Mouse (Mus musculus): Measurements from ENCODE around the gene Fndc9. TPM values are rescaled to one million over a fixed set of nuclear protein-coding genes. Genes with fewer than 3 reads are reported as not detected.

The Fndc9 gene
- polyA plus RNA-seq, 1 experiment from 2014 or later = not detected

GRCm38 (mm10) chr11:46263291-46263690, 28.0 kb downstream of the Fndc9 start:
- no peak overlapping the region for H3K4me3 ChIP-seq (ENCODE audit: low read depth, low read length)
- H3K9me3 ChIP-seq (replicated peaks; ENCODE audit: control insufficient read depth, low read length) = no peaks in the 10 kb centered on the region
- H3K9ac ChIP-seq (ENCODE audit: low read depth, low read length) = no peak overlapping the region
- no peaks in the 10 kb centered on the region for H3K27me3 ChIP-seq (ENCODE audit: control insufficient read depth, insufficient read depth, low read length)
- H3K4me2 ChIP-seq = no peak overlapping the region
- no peak for ATAC-seq (replicated peaks; ENCODE audit: insufficient number of reproducible peaks, low FRiP score, low TSS enrichment)
- H3K36me3 ChIP-seq (ENCODE audit: control insufficient read depth, insufficient read depth, low read length) = no peaks in the 10 kb centered on the region
- H3K27ac ChIP-seq (ENCODE audit: low read depth, low read length) = no peak overlapping the region
- H3K4me1 ChIP-seq (ENCODE audit: control insufficient read depth, insufficient read depth, low read length) = no peaks in the 10 kb centered on the region
- 85% methylated on average over 11 of the region's 11 CpGs for WGBS (ENCODE audit: insufficient replicate concordance)

DNA sequence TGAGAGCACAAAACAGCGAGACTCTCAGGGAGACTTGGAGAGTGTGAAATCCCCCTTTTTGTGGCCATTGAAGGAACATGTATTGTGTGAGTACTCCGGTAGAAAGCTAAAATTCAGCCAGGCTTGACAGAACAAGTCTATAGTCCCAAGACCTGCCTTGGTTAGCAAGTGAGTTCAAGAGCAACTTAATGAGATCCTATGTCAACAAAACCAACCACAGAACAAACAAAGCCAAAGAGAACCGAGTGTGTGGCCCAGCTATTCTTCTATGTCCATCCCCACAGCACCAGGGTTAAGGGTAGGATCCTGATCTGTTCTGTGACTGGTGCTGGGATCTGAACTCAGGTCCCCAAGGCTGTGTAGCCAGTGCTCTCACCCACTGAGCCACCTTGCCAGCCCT, 29.3 kb downstream of the Fndc9 start:
- no peak overlapping the region for H3K4me3 ChIP-seq (ENCODE audit: low read depth, low read length)
- ATAC-seq (replicated peaks; ENCODE audit: insufficient number of reproducible peaks, low FRiP score, low TSS enrichment) = no peak
- H3K27me3 ChIP-seq (ENCODE audit: control insufficient read depth, insufficient read depth, low read length) = no peaks in the 10 kb centered on the region
- no peak overlapping the region for H3K27ac ChIP-seq (ENCODE audit: low read depth, low read length)
- no peaks in the 10 kb centered on the region for H3K9me3 ChIP-seq (replicated peaks; ENCODE audit: control insufficient read depth, low read length)
- no peak overlapping the region for H3K9ac ChIP-seq (ENCODE audit: low read depth, low read length)
- H3K4me2 ChIP-seq = no peak overlapping the region
- WGBS (ENCODE audit: insufficient replicate concordance) = 83% methylated on average over 3 of the region's 3 CpGs
- H3K4me1 ChIP-seq (ENCODE audit: control insufficient read depth, insufficient read depth, low read length) = no peaks in the 10 kb centered on the region
- H3K36me3 ChIP-seq (ENCODE audit: control insufficient read depth, insufficient read depth, low read length) = no peaks in the 10 kb centered on the region

GRCm38 (mm10) chr11:46265031-46265786, 29.9 kb downstream of the Fndc9 start:
- no peaks in the 10 kb centered on the region for H3K9me3 ChIP-seq (replicated peaks; ENCODE audit: control insufficient read depth, low read length)
- no peak for ATAC-seq (replicated peaks; ENCODE audit: insufficient number of reproducible peaks, low FRiP score, low TSS enrichment)
- H3K36me3 ChIP-seq (ENCODE audit: control insufficient read depth, insufficient read depth, low read length) = no peaks in the 10 kb centered on the region
- H3K4me3 ChIP-seq (ENCODE audit: low read depth, low read length) = no peak overlapping the region
- no peak overlapping the region for H3K4me2 ChIP-seq
- H3K27ac ChIP-seq (ENCODE audit: low read depth, low read length) = no peak overlapping the region
- WGBS (ENCODE audit: insufficient replicate concordance) = 81% methylated on average over 11 of the region's 11 CpGs
- no peaks in the 10 kb centered on the region for H3K27me3 ChIP-seq (ENCODE audit: control insufficient read depth, insufficient read depth, low read length)
- no peaks in the 10 kb centered on the region for H3K4me1 ChIP-seq (ENCODE audit: control insufficient read depth, insufficient read depth, low read length)
- H3K9ac ChIP-seq (ENCODE audit: low read depth, low read length) = no peak overlapping the region

GRCm38 (mm10) chr11:46268991-46269390, 33.7 kb downstream of the Fndc9 start:
- no peak overlapping the region for H3K4me3 ChIP-seq (ENCODE audit: low read depth, low read length)
- no peaks in the 10 kb centered on the region for H3K27me3 ChIP-seq (ENCODE audit: control insufficient read depth, insufficient read depth, low read length)
- no peaks in the 10 kb centered on the region for H3K9me3 ChIP-seq (replicated peaks; ENCODE audit: control insufficient read depth, low read length)
- H3K4me1 ChIP-seq (ENCODE audit: control insufficient read depth, insufficient read depth, low read length) = no peaks in the 10 kb centered on the region
- no peak overlapping the region for H3K9ac ChIP-seq (ENCODE audit: low read depth, low read length)
- no peaks in the 10 kb centered on the region for H3K36me3 ChIP-seq (ENCODE audit: control insufficient read depth, insufficient read depth, low read length)
- 29% methylated on average over 7 of the region's 7 CpGs for WGBS (ENCODE audit: insufficient replicate concordance)
- no peak overlapping the region for H3K27ac ChIP-seq (ENCODE audit: low read depth, low read length)
- no peak overlapping the region for H3K4me2 ChIP-seq
- ATAC-seq (replicated peaks; ENCODE audit: insufficient number of reproducible peaks, low FRiP score, low TSS enrichment) = no peak

- Histone ChIP-seq H3K9me3 (replicated peaks; ENCODE audit: control insufficient read depth, low read length) (no peaks in the 10 kb centered on the region), H3K27ac (ENCODE audit: low read depth, low read length) (no peak overlapping the region), H3K4me2 (no peak overlapping the region), H3K36me3 (ENCODE audit: control insufficient read depth, insufficient read depth, low read length) (no peaks in the 10 kb centered on the region), H3K9ac (ENCODE audit: low read depth, low read length) (no peak overlapping the region; the same call in 1 of the 2 replicates), H3K4me3 (ENCODE audit: low read depth, low read length) (no peak overlapping the region), H3K4me1 (ENCODE audit: control insufficient read depth, insufficient read depth, low read length) (no peaks in the 10 kb centered on the region), H3K27me3 (ENCODE audit: control insufficient read depth, insufficient read depth, low read length) (no peaks in the 10 kb centered on the region)
- WGBS (ENCODE audit: insufficient replicate concordance) = 68% methylated on average over 9 of the region's 9 CpGs
- ATAC-seq (replicated peaks; ENCODE audit: insufficient number of reproducible peaks, low FRiP score, low TSS enrichment) = no peak
Measured at GRCm38 (mm10) chr11:46269391-46269790, 34.1 kb downstream of the Fndc9 start.

- H3K4me1 ChIP-seq (ENCODE audit: control insufficient read depth, insufficient read depth, low read length) = no peaks in the 10 kb centered on the region
- ATAC-seq (replicated peaks; ENCODE audit: insufficient number of reproducible peaks, low FRiP score, low TSS enrichment) = no peak
- no peak overlapping the region for H3K4me2 ChIP-seq
- no peak overlapping the region for H3K27ac ChIP-seq (ENCODE audit: low read depth, low read length)
- no peak overlapping the region for H3K4me3 ChIP-seq (ENCODE audit: low read depth, low read length)
- H3K27me3 ChIP-seq (ENCODE audit: control insufficient read depth, insufficient read depth, low read length) = no peaks in the 10 kb centered on the region
- H3K9me3 ChIP-seq (replicated peaks; ENCODE audit: control insufficient read depth, low read length) = no peaks in the 10 kb centered on the region
- H3K9ac ChIP-seq (ENCODE audit: low read depth, low read length) = no peak overlapping the region
- 57% methylated on average over 3 of the region's 3 CpGs for WGBS (ENCODE audit: insufficient replicate concordance)
- no peaks in the 10 kb centered on the region for H3K36me3 ChIP-seq (ENCODE audit: control insufficient read depth, insufficient read depth, low read length)
Measured at GRCm38 (mm10) chr11:46269893-46270292, 34.6 kb downstream of the Fndc9 start.

GRCm38 (mm10) chr11:46272058-46272681, 36.8 kb downstream of the Fndc9 start:
- 65% methylated on average over 8 of the region's 8 CpGs for WGBS (ENCODE audit: insufficient replicate concordance)
- peak; percentile 25; the same call in 1 of the 2 replicates for ATAC-seq (replicated peaks; ENCODE audit: insufficient number of reproducible peaks, low FRiP score, low TSS enrichment)
- no peak overlapping the region for H3K27ac ChIP-seq (ENCODE audit: low read depth, low read length)
- H3K9me3 ChIP-seq (replicated peaks; ENCODE audit: control insufficient read depth, low read length) = no peaks in the 10 kb centered on the region
- H3K36me3 ChIP-seq (ENCODE audit: control insufficient read depth, insufficient read depth, low read length) = no peaks in the 10 kb centered on the region
- no peaks in the 10 kb centered on the region for H3K27me3 ChIP-seq (ENCODE audit: control insufficient read depth, insufficient read depth, low read length)
- no peak overlapping the region for H3K4me3 ChIP-seq (ENCODE audit: low read depth, low read length)
- H3K4me2 ChIP-seq = no peak overlapping the region
- H3K4me1 ChIP-seq (ENCODE audit: control insufficient read depth, insufficient read depth, low read length) = no peaks in the 10 kb centered on the region
- H3K9ac ChIP-seq (ENCODE audit: low read depth, low read length) = no peak overlapping the region

- Histone ChIP-seq H3K27ac (ENCODE audit: low read depth, low read length) (no peak overlapping the region), H3K9me3 (replicated peaks; ENCODE audit: control insufficient read depth, low read length) (no peaks in the 10 kb centered on the region), H3K27me3 (ENCODE audit: control insufficient read depth, insufficient read depth, low read length) (no peaks in the 10 kb centered on the region), H3K9ac (ENCODE audit: low read depth, low read length) (no peak overlapping the region), H3K4me3 (ENCODE audit: low read depth, low read length) (no peak overlapping the region), H3K4me1 (ENCODE audit: control insufficient read depth, insufficient read depth, low read length) (no peaks in the 10 kb centered on the region), H3K36me3 (ENCODE audit: control insufficient read depth, insufficient read depth, low read length) (no peaks in the 10 kb centered on the region), H3K4me2 (no peak overlapping the region)
- no peak for ATAC-seq (replicated peaks; ENCODE audit: insufficient number of reproducible peaks, low FRiP score, low TSS enrichment)
- WGBS (ENCODE audit: insufficient replicate concordance) = 93% methylated on average over 3 of the region's 3 CpGs
Measured at GRCm38 (mm10) chr11:46273969-46274368, 38.6 kb downstream of the Fndc9 start.

DNA sequence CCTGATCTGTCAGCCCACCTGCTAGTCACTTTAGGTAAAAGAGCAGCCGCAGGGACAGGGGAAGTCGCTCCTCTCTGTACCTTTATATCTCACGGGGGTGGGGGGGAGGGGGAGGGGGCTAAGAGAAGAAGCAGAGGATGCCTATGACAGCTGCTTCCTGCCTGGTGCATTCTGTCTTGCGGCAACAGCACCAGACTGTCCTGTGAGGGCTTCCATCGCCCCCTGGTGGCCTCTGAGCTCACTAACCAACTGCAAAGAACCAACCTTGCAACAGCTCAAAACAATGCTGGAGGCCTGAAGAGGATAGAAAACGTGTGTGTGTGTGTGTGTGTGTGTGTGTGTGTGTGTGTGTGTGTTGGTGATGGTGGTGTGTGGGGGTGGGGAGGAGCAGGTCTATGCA, 40.0 kb downstream of the Fndc9 start:
- no peaks in the 10 kb centered on the region for H3K36me3 ChIP-seq (ENCODE audit: control insufficient read depth, insufficient read depth, low read length)
- WGBS (ENCODE audit: insufficient replicate concordance) = 8% methylated on average over 5 of the region's 6 CpGs
- no peak overlapping the region for H3K9ac ChIP-seq (ENCODE audit: low read depth, low read length)
- ATAC-seq (replicated peaks; ENCODE audit: insufficient number of reproducible peaks, low FRiP score, low TSS enrichment) = peak; percentile 58; the same call in 1 of the 2 replicates
- H3K27me3 ChIP-seq (ENCODE audit: control insufficient read depth, insufficient read depth, low read length) = no peaks in the 10 kb centered on the region
- no peak overlapping the region for H3K4me2 ChIP-seq
- H3K9me3 ChIP-seq (replicated peaks; ENCODE audit: control insufficient read depth, low read length) = no peaks in the 10 kb centered on the region
- no peak overlapping the region for H3K27ac ChIP-seq (ENCODE audit: low read depth, low read length)
- H3K4me3 ChIP-seq (ENCODE audit: low read depth, low read length) = no peak overlapping the region
- H3K4me1 ChIP-seq (ENCODE audit: control insufficient read depth, insufficient read depth, low read length) = no peaks in the 10 kb centered on the region
